Mouse (Mus musculus) olfactory bulb, adult 2 months (tissue): ENCODE results near the gene Csnk1g2.

ENCODE experiments used
- CTCF ChIP-seq: fragments of 200-500 bp; IDR thresholded peaks from 2 replicates; pipeline ENCODE4 v1.5.1; 2012; ENCODE audit warnings: low read depth, mild to moderate bottlenecking, low read length, moderate library complexity; ENCODE audit not compliant: insufficient read depth
- POLR2A ChIP-seq: fragments of 200-500 bp; IDR thresholded peaks from 2 replicates; pipeline ENCODE4 v1.6.1; 2012; ENCODE audit warnings: mild to moderate bottlenecking, low read depth, low read length, moderate library complexity; ENCODE audit not compliant: insufficient read depth

DNA sequence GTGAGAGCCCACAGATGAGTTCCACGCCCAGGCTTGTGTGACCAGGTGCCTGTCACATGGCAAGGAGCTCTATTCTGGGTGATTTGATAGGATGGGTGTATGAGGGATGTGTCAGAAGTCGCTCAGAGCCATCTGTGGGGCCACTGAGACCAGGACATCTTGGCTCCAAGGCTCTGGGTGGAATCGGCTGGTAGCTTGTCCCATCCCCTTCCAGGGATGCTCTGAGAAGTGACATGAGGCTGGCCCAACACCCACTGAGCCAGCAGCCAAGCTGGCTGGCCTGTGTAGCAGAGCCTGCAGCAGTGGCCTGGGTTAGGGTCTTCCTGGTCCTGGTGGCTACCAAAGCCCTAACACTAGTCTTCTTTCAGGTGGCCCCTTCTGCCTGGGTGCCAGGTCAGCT, 14.2 kb upstream of the Csnk1g2 start:
- TF ChIP-seq CTCF, result no peak
- TF ChIP-seq POLR2A, result no peak
